Mouse (Mus musculus): ENCODE measurements around the gene Il15. TPM values are rescaled to one million over a fixed set of nuclear protein-coding genes. Genes with fewer than 3 reads are reported as not detected.

The Il15 gene
- polyA plus RNA-seq (2012; rRNA removed): 4.6 and 9.5 TPM in 2 replicates

- Histone ChIP-seq H3K27me3 (ENCODE audit: control insufficient read depth, insufficient read depth, low read length) (no peaks in the 10 kb centered on the region), H3K36me3 (ENCODE audit: control insufficient read depth, insufficient read depth, low read length) (no peaks in the 10 kb centered on the region), H3K4me3 (ENCODE audit: control insufficient read depth, insufficient read depth, low read length) (peak within 1 kb of the TSS; percentile 41), H3K27ac (ENCODE audit: control insufficient read depth, insufficient read depth, low read length) (peak within 1 kb of the TSS; percentile 27; the same call in 1 of the 2 replicates), H3K4me1 (replicated peaks; ENCODE audit: control insufficient read depth, insufficient read depth, low read length) (peaks cover 4% of the 10 kb centered on the region; the same call in 1 of the 2 replicates)
- peak; percentile 9 for DNase-seq
- TF ChIP-seq POLR2A (IDR thresholded peaks at IDR 0.05; ENCODE audit: control insufficient read depth, extremely low read depth, insufficient read depth, low read length, poor library complexity) (no peak), CTCF (IDR thresholded peaks at IDR 0.05; ENCODE audit: borderline replicate concordance, control insufficient read depth, extremely low read depth, insufficient read depth, low read length, poor library complexity) (no peak)
- WGBS: 3% methylated on average over 13 of the region's 13 CpGs
These were observed at the start of gene Il15 for GRCm38 (mm10) chr8:82402686-82403330. Il15 (minus strand) TSS chr8:82403222.

- Histone ChIP-seq H3K27ac (ENCODE audit: control insufficient read depth, insufficient read depth, low read length) (no peak overlapping the region), H3K4me1 (replicated peaks; ENCODE audit: control insufficient read depth, insufficient read depth, low read length) (no peaks in the 10 kb centered on the region), H3K27me3 (ENCODE audit: control insufficient read depth, insufficient read depth, low read length) (no peaks in the 10 kb centered on the region), H3K36me3 (ENCODE audit: control insufficient read depth, insufficient read depth, low read length) (no peaks in the 10 kb centered on the region), H3K4me3 (ENCODE audit: control insufficient read depth, insufficient read depth, low read length) (no peak overlapping the region)
- no peak for DNase-seq
- TF ChIP-seq POLR2A (IDR thresholded peaks at IDR 0.05; ENCODE audit: control insufficient read depth, extremely low read depth, insufficient read depth, low read length, poor library complexity) (no peak), CTCF (IDR thresholded peaks at IDR 0.05; ENCODE audit: borderline replicate concordance, control insufficient read depth, extremely low read depth, insufficient read depth, low read length, poor library complexity) (no peak)
These were observed 41.9 kb upstream of the Il15 start for GRCm38 (mm10) chr8:82444897-82445296.

GRCm38 (mm10) chr8:82416587-82417340, 13.7 kb upstream of the Il15 start:
- H3K4me1 ChIP-seq (replicated peaks; ENCODE audit: control insufficient read depth, insufficient read depth, low read length): no peaks in the 10 kb centered on the region
- 93% methylated on average over 5 of the region's 5 CpGs for WGBS
- H3K27me3 ChIP-seq (ENCODE audit: control insufficient read depth, insufficient read depth, low read length): no peaks in the 10 kb centered on the region
- no peak for DNase-seq
- H3K4me3 ChIP-seq (ENCODE audit: control insufficient read depth, insufficient read depth, low read length): no peak overlapping the region
- H3K36me3 ChIP-seq (ENCODE audit: control insufficient read depth, insufficient read depth, low read length): no peaks in the 10 kb centered on the region
- TF ChIP-seq CTCF (IDR thresholded peaks at IDR 0.05; ENCODE audit: borderline replicate concordance, control insufficient read depth, extremely low read depth, insufficient read depth, low read length, poor library complexity): no peak
- no peak for TF ChIP-seq POLR2A (IDR thresholded peaks at IDR 0.05; ENCODE audit: control insufficient read depth, extremely low read depth, insufficient read depth, low read length, poor library complexity)
- H3K27ac ChIP-seq (ENCODE audit: control insufficient read depth, insufficient read depth, low read length): no peak overlapping the region

DNA sequence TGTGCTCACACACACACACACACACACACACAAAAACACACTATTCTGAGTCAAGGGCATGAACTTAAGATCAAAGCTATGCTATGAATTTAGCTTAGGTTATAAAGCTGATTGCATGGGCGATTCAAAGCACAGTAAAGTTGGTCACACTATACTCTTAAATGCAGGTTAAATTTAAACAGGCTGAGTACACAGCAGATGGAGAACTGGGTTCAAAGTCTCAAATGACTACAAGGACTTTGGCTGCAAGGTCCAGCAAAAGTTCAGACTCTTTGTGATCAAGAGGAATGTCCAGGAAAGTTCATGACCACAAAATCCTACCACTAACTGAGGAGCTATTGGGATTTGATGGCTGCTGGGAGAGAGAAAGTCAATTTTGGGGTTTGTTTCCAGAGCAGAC, 12.5 kb upstream of the Il15 start:
- DNase-seq: no peak
- no peak overlapping the region for H3K27ac ChIP-seq (ENCODE audit: control insufficient read depth, insufficient read depth, low read length)
- no peak for TF ChIP-seq POLR2A (IDR thresholded peaks at IDR 0.05; ENCODE audit: control insufficient read depth, extremely low read depth, insufficient read depth, low read length, poor library complexity)
- no peak for TF ChIP-seq CTCF (IDR thresholded peaks at IDR 0.05; ENCODE audit: borderline replicate concordance, control insufficient read depth, extremely low read depth, insufficient read depth, low read length, poor library complexity)
- H3K4me1 ChIP-seq (replicated peaks; ENCODE audit: control insufficient read depth, insufficient read depth, low read length): no peaks in the 10 kb centered on the region
- 93% methylated on average over 1 of the region's 1 CpGs for WGBS
- H3K27me3 ChIP-seq (ENCODE audit: control insufficient read depth, insufficient read depth, low read length): no peaks in the 10 kb centered on the region
- H3K36me3 ChIP-seq (ENCODE audit: control insufficient read depth, insufficient read depth, low read length): no peaks in the 10 kb centered on the region
- H3K4me3 ChIP-seq (ENCODE audit: control insufficient read depth, insufficient read depth, low read length): no peak overlapping the region

- Histone ChIP-seq H3K4me1 (replicated peaks; ENCODE audit: control insufficient read depth, insufficient read depth, low read length) (no peaks in the 10 kb centered on the region), H3K27me3 (ENCODE audit: control insufficient read depth, insufficient read depth, low read length) (no peaks in the 10 kb centered on the region), H3K36me3 (ENCODE audit: control insufficient read depth, insufficient read depth, low read length) (no peaks in the 10 kb centered on the region), H3K4me3 (ENCODE audit: control insufficient read depth, insufficient read depth, low read length) (no peak overlapping the region), H3K27ac (ENCODE audit: control insufficient read depth, insufficient read depth, low read length) (no peak overlapping the region)
- 93% methylated on average over 3 of the region's 3 CpGs for WGBS
- DNase-seq: no peak
- TF ChIP-seq CTCF (IDR thresholded peaks at IDR 0.05; ENCODE audit: borderline replicate concordance, control insufficient read depth, extremely low read depth, insufficient read depth, low read length, poor library complexity): no peak
- no peak for TF ChIP-seq POLR2A (IDR thresholded peaks at IDR 0.05; ENCODE audit: control insufficient read depth, extremely low read depth, insufficient read depth, low read length, poor library complexity)
These were observed 7.1 kb upstream of the Il15 start for GRCm38 (mm10) chr8:82410135-82410534.

DNA sequence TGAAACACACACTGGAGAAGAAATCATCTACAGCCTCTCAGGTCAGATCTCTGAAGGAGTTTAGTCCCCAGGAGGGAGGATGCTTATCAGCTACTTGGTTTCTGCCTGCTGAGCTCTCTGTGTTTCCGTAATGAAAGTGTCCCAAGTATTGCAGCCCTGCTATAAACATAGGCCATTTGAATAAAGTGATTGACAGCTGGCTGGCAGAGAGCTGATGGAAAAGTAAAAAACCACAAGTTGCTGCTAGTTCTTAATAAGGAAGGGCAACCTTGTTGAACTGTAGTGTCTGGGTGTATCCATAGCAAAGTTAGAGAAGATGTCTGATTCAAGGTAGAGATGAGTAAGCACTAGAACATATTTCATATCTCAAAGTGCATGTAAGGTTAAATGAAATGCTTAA, 4.0 kb upstream of the Il15 start:
- Histone ChIP-seq H3K27ac (ENCODE audit: control insufficient read depth, insufficient read depth, low read length) (no peak overlapping the region), H3K27me3 (ENCODE audit: control insufficient read depth, insufficient read depth, low read length) (no peaks in the 10 kb centered on the region), H3K4me3 (ENCODE audit: control insufficient read depth, insufficient read depth, low read length) (no peak overlapping the region), H3K4me1 (replicated peaks; ENCODE audit: control insufficient read depth, insufficient read depth, low read length) (peaks cover 4% of the 10 kb centered on the region; the same call in 1 of the 2 replicates), H3K36me3 (ENCODE audit: control insufficient read depth, insufficient read depth, low read length) (no peaks in the 10 kb centered on the region)
- DNase-seq: no peak
- 92% methylated on average over 1 of the region's 1 CpGs for WGBS
- TF ChIP-seq POLR2A (IDR thresholded peaks at IDR 0.05; ENCODE audit: control insufficient read depth, extremely low read depth, insufficient read depth, low read length, poor library complexity): no peak
- no peak for TF ChIP-seq CTCF (IDR thresholded peaks at IDR 0.05; ENCODE audit: borderline replicate concordance, control insufficient read depth, extremely low read depth, insufficient read depth, low read length, poor library complexity)
